Mouse (Mus musculus): Measurements from ENCODE around the gene Acsl5. TPM values are rescaled to one million over a fixed set of nuclear protein-coding genes. Genes with fewer than 3 reads are reported as not detected.

Gene Acsl5
- polyA plus RNA-seq, 2 experiments = 13.6 to 42.8 TPM

DNA sequence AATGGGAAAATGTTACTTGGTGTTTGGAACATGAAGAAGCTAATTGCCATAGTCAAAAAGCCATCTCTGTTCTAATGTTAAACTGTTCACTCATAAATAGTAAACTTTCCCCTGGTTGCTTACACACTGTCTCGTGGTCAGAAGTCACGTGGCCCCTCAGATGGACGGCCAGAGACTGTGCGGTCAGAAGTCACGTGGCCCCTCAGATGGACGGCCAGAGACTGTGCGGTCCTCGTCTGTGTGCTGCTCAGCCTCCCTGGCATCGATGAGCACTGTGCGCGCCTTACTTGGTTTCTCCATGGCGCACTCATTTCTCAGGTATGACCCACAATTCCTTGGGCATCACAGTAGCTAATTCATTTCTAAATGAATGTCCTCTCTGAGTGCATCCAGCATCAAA, 84.7 kb downstream of the Acsl5 start:
- no peak for DNase-seq (ENCODE audit: low spot score)
- Histone ChIP-seq H3K4me3 (replicated peaks; ENCODE audit: low read length) (no peak overlapping the region), H3K4me1 (ENCODE audit: control insufficient read depth, insufficient read depth, low read length) (peaks cover 9% of the 10 kb centered on the region), H3K9me3 (ENCODE audit: control insufficient read depth, low read length) (no peaks in the 10 kb centered on the region), H3K27me3 (ENCODE audit: control insufficient read depth, insufficient read depth, low read length) (no peaks in the 10 kb centered on the region), H3K36me3 (ENCODE audit: control insufficient read depth, insufficient read depth, low read length) (0 out of 2 replicates have a peak, but pooled peaks cover 2% of the 10 kb centered on the region), H3K27ac (replicated peaks; ENCODE audit: low read depth, low read length) (no peak overlapping the region), H3K9ac (ENCODE audit: low read depth, low read length, severe bottlenecking) (no peak overlapping the region), H3K4me2 (replicated peaks; ENCODE audit: low read depth, low read length, severe bottlenecking) (no peak overlapping the region)
- no peak for TF ChIP-seq POLR2A (IDR thresholded peaks at IDR 0.05; ENCODE audit: borderline replicate concordance, extremely low read depth, insufficient read depth, insufficient read length)
- 83% methylated on average over 12 of the region's 12 CpGs for WGBS
- no peak for ATAC-seq (ENCODE audit: low FRiP score, low read depth)

DNA sequence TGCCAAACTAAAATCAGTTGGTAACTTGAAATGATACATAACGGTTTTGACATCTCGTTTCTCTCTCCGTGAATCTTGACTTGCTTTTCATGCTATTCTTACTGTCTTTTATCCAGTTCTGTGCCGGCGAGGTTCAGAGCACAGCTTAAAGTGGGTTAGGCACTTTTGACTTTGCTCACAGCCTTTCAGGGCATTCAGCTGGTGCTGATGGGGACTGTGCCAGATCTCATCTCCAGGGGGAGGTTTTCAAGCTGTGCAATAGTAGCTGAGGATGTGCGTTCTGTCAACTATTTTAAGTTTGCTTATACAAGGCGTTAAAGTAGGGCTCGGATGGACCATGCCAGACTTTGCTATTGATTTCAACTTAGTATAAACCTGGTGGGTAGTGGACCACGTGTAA, 85.3 kb downstream of the Acsl5 start:
- peaks cover 14% of the 10 kb centered on the region for H3K4me1 ChIP-seq (ENCODE audit: control insufficient read depth, insufficient read depth, low read length)
- DNase-seq (ENCODE audit: low spot score) (no peak), ATAC-seq (ENCODE audit: low FRiP score, low read depth) (no peak)
- H3K9me3 ChIP-seq (ENCODE audit: control insufficient read depth, low read length) = no peaks in the 10 kb centered on the region
- 84% methylated on average over 9 of the region's 9 CpGs for WGBS
- no peak for TF ChIP-seq POLR2A (IDR thresholded peaks at IDR 0.05; ENCODE audit: borderline replicate concordance, extremely low read depth, insufficient read depth, insufficient read length)
- no peak overlapping the region for H3K27ac ChIP-seq (replicated peaks; ENCODE audit: low read depth, low read length)
- no peaks in the 10 kb centered on the region for H3K27me3 ChIP-seq (ENCODE audit: control insufficient read depth, insufficient read depth, low read length)
- H3K4me3 ChIP-seq (replicated peaks; ENCODE audit: low read length) = no peak overlapping the region
- H3K36me3 ChIP-seq (ENCODE audit: control insufficient read depth, insufficient read depth, low read length) = no peaks in the 10 kb centered on the region
- H3K4me2 ChIP-seq (replicated peaks; ENCODE audit: low read depth, low read length, severe bottlenecking) = no peak overlapping the region
- H3K9ac ChIP-seq (ENCODE audit: low read depth, low read length, severe bottlenecking) = no peak overlapping the region

DNA sequence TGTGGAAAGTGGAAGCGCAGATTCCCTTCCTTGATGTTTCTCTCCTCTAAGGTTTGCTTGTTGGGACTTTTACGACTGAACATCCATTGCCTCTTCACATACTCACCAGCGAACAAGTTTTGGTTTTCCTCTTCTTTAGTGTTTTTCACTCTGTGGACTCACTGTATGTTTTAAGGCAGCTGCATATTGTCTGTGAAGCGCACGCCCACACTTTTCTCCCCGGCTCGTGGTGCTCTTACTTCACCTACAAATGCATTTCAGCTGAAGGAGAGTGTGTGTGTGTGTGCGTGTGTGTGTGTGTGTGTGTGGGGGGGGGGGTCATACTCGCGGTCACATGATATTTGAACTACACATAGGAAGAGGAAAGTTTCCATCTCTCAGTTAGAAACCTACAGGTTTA, 85.9 kb downstream of the Acsl5 start:
- Histone ChIP-seq H3K4me1 (ENCODE audit: control insufficient read depth, insufficient read depth, low read length) (peaks cover 17% of the 10 kb centered on the region), H3K9ac (ENCODE audit: low read depth, low read length, severe bottlenecking) (no peak overlapping the region), H3K9me3 (ENCODE audit: control insufficient read depth, low read length) (no peaks in the 10 kb centered on the region), H3K4me2 (replicated peaks; ENCODE audit: low read depth, low read length, severe bottlenecking) (no peak overlapping the region), H3K36me3 (ENCODE audit: control insufficient read depth, insufficient read depth, low read length) (no peaks in the 10 kb centered on the region), H3K27me3 (ENCODE audit: control insufficient read depth, insufficient read depth, low read length) (no peaks in the 10 kb centered on the region), H3K27ac (replicated peaks; ENCODE audit: low read depth, low read length) (no peak overlapping the region), H3K4me3 (replicated peaks; ENCODE audit: low read length) (no peak overlapping the region)
- DNase-seq (ENCODE audit: low spot score) (no peak), ATAC-seq (ENCODE audit: low FRiP score, low read depth) (no peak)
- WGBS = 75% methylated on average over 10 of the region's 10 CpGs
- no peak for TF ChIP-seq POLR2A (IDR thresholded peaks at IDR 0.05; ENCODE audit: borderline replicate concordance, extremely low read depth, insufficient read depth, insufficient read length)

GRCm38 (mm10) chr19:55340521-55340920, 88.8 kb downstream of the Acsl5 start:
- DNase-seq (ENCODE audit: low spot score) (no peak), ATAC-seq (ENCODE audit: low FRiP score, low read depth) (no peak)
- H3K4me2 ChIP-seq (replicated peaks; ENCODE audit: low read depth, low read length, severe bottlenecking) = no peak overlapping the region
- H3K4me1 ChIP-seq (ENCODE audit: control insufficient read depth, insufficient read depth, low read length) = peaks cover 17% of the 10 kb centered on the region
- H3K9ac ChIP-seq (ENCODE audit: low read depth, low read length, severe bottlenecking) = no peak overlapping the region
- no peak overlapping the region for H3K4me3 ChIP-seq (replicated peaks; ENCODE audit: low read length)
- no peak for TF ChIP-seq POLR2A (IDR thresholded peaks at IDR 0.05; ENCODE audit: borderline replicate concordance, extremely low read depth, insufficient read depth, insufficient read length)
- H3K36me3 ChIP-seq (ENCODE audit: control insufficient read depth, insufficient read depth, low read length) = no peaks in the 10 kb centered on the region
- no peaks in the 10 kb centered on the region for H3K27me3 ChIP-seq (ENCODE audit: control insufficient read depth, insufficient read depth, low read length)
- no peak overlapping the region for H3K27ac ChIP-seq (replicated peaks; ENCODE audit: low read depth, low read length)
- WGBS = 90% methylated on average over 6 of the region's 6 CpGs
- H3K9me3 ChIP-seq (ENCODE audit: control insufficient read depth, low read length) = no peaks in the 10 kb centered on the region

DNA sequence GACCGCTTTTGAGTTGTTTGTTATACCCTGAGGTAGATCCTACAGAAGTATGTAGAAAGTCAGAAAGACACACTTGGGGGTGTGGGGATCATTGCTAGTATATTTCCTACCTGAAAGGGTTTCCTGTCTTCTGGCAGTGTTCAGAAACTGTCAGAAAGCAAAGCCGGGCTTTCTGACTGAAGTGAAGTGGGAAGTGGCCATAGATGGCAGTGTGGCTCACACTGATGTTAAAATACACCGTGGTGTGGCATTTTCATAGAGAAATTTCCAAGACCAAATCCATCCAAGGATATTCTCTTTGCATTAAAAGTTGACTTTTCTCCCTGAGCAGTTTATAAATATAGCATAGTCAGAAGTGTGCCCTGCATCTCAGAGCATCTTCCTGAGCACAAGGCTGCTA, 89.6 kb downstream of the Acsl5 start:
- 72% methylated on average over 3 of the region's 3 CpGs for WGBS
- ATAC-seq (ENCODE audit: low FRiP score, low read depth) = no peak

GRCm38 (mm10) chr19:55342423-55342822, 90.7 kb downstream of the Acsl5 start:
- Histone ChIP-seq H3K4me2 (replicated peaks; ENCODE audit: low read depth, low read length, severe bottlenecking) (no peak overlapping the region), H3K36me3 (ENCODE audit: control insufficient read depth, insufficient read depth, low read length) (no peaks in the 10 kb centered on the region), H3K27ac (replicated peaks; ENCODE audit: low read depth, low read length) (no peak overlapping the region), H3K4me1 (ENCODE audit: control insufficient read depth, insufficient read depth, low read length) (peaks cover 15% of the 10 kb centered on the region), H3K4me3 (replicated peaks; ENCODE audit: low read length) (no peak overlapping the region), H3K9me3 (ENCODE audit: control insufficient read depth, low read length) (no peaks in the 10 kb centered on the region), H3K9ac (ENCODE audit: low read depth, low read length, severe bottlenecking) (0 out of 2 replicates have a peak overlapping the region, but pooled peaks have one; percentile 25), H3K27me3 (ENCODE audit: control insufficient read depth, insufficient read depth, low read length) (no peaks in the 10 kb centered on the region)
- TF ChIP-seq POLR2A (IDR thresholded peaks at IDR 0.05; ENCODE audit: borderline replicate concordance, extremely low read depth, insufficient read depth, insufficient read length) = no peak
- DNase-seq (ENCODE audit: low spot score) (no peak), ATAC-seq (ENCODE audit: low FRiP score, low read depth) (no peak)
- 90% methylated on average over 7 of the region's 7 CpGs for WGBS

More for the DNA sequence above, 89.6 kb downstream of the Acsl5 start:
- H3K4me3 ChIP-seq (replicated peaks; ENCODE audit: low read length) = no peak overlapping the region
- no peak for TF ChIP-seq POLR2A (IDR thresholded peaks at IDR 0.05; ENCODE audit: borderline replicate concordance, extremely low read depth, insufficient read depth, insufficient read length)
- H3K36me3 ChIP-seq (ENCODE audit: control insufficient read depth, insufficient read depth, low read length) = no peaks in the 10 kb centered on the region
- H3K4me1 ChIP-seq (ENCODE audit: control insufficient read depth, insufficient read depth, low read length) = peaks cover 17% of the 10 kb centered on the region
- peak; percentile 20 for DNase-seq (ENCODE audit: low spot score)
- no peaks in the 10 kb centered on the region for H3K27me3 ChIP-seq (ENCODE audit: control insufficient read depth, insufficient read depth, low read length)
- H3K9me3 ChIP-seq (ENCODE audit: control insufficient read depth, low read length) = no peaks in the 10 kb centered on the region
- H3K9ac ChIP-seq (ENCODE audit: low read depth, low read length, severe bottlenecking) = no peak overlapping the region
- H3K4me2 ChIP-seq (replicated peaks; ENCODE audit: low read depth, low read length, severe bottlenecking) = no peak overlapping the region
- H3K27ac ChIP-seq (replicated peaks; ENCODE audit: low read depth, low read length) = no peak overlapping the region
